Mouse (Mus musculus) embryonic stem cell, embryonic (primary cell): ENCODE measurements around the gene E030030I06Rik.
"Not testable (repeated sequence)": the region's sequence is repeated elsewhere in the genome, so short reads cannot be mapped to it uniquely, and the experiment has no call there.

Source experiments
- CTCF ChIA-PET, 4 experiments: fragments of 300-600 bp in 2 of 4; fragments of 350-600 bp in 2 of 4; sonication (Branson Sonifier 250); formaldehyde crosslinking; loops; one replicate each; lab custom pipeline; 2022; ENCODE audit warnings: inconsistent platforms in 2 of 4; lab: Charles Lee
- POLR2A ChIA-PET, 4 experiments: fragments of 300-600 bp in 2 of 4; fragments of 350-600 bp in 2 of 4; sonication (Branson Sonifier 250); formaldehyde crosslinking; loops; one replicate each; lab custom pipeline; 2022; ENCODE audit warnings: antibody characterized with exemption in 4 of 4, inconsistent platforms in 1 of 4; lab: Charles Lee

E030030I06Rik gene

GRCm38 (mm10) chr10:22149073-22149690 lies at the start of gene E030030I06Rik:
Gene E030030I06Rik (minus strand): TSS chr10:22149270.
- CTCF ChIA-PET: interaction anchor here in 1 of 4 experiments (1.0 kb wide), 1 partner anchor 13 kb away, joined by 3 read pairs; no protein-coding TSS in a partner anchor
- POLR2A ChIA-PET: interaction anchor here in 3 of 4 experiments (0.6 to 2.5 kb wide), 8 partner anchors 10 to 1629 kb away, joined by 3 to 18 read pairs (median 4); no protein-coding TSS in a partner anchor

- POLR2A ChIA-PET, CTCF ChIA-PET: not testable (repeated sequence)
These were observed 42.0 kb upstream of the E030030I06Rik start for GRCm38 (mm10) chr10:22191035-22191434.

GRCm38 (mm10) chr10:22176515-22176914 lies 27.4 kb upstream of the E030030I06Rik start:
- POLR2A ChIA-PET, CTCF ChIA-PET: not testable (repeated sequence)

- CTCF ChIA-PET, POLR2A ChIA-PET: not testable (repeated sequence)
These were observed 25.1 kb upstream of the E030030I06Rik start for GRCm38 (mm10) chr10:22174190-22174487.

GRCm38 (mm10) chr10:22173335-22174189 lies 24.5 kb upstream of the E030030I06Rik start:
- POLR2A ChIA-PET, CTCF ChIA-PET: not testable (repeated sequence)

GRCm38 (mm10) chr10:22172431-22173334 lies 23.6 kb upstream of the E030030I06Rik start:
- CTCF ChIA-PET: not testable (repeated sequence)
- POLR2A ChIA-PET: interaction anchor here in 1 of 4 experiments (0.7 kb wide), 1 partner anchor 188 kb away, joined by 3 read pairs; the partner anchor contains the start of gene Raet1d

- CTCF ChIA-PET: not testable (repeated sequence)
- POLR2A ChIA-PET: interaction anchor here in 1 of 4 experiments (0.5 kb wide), 1 partner anchor 135 kb away, joined by 3 read pairs; no protein-coding TSS in a partner anchor
These were observed 20.0 kb upstream of the E030030I06Rik start for GRCm38 (mm10) chr10:22169116-22169515.

- POLR2A ChIA-PET, CTCF ChIA-PET: not testable (repeated sequence)
These were observed 18.0 kb upstream of the E030030I06Rik start for GRCm38 (mm10) chr10:22167061-22167460.

- CTCF ChIA-PET, POLR2A ChIA-PET: not testable (repeated sequence)
These were observed 17.0 kb upstream of the E030030I06Rik start for GRCm38 (mm10) chr10:22166025-22166424.

GRCm38 (mm10) chr10:22165328-22166003 lies 16.4 kb upstream of the E030030I06Rik start:
- CTCF ChIA-PET, POLR2A ChIA-PET: not testable (repeated sequence)

GRCm38 (mm10) chr10:22163705-22164583 lies 14.9 kb upstream of the E030030I06Rik start:
- POLR2A ChIA-PET: not testable (repeated sequence)
- CTCF ChIA-PET: interaction anchor here in 1 of 4 experiments (1.0 kb wide), 1 partner anchor 23 kb away, joined by 3 read pairs; no protein-coding TSS in a partner anchor

- POLR2A ChIA-PET: not testable (repeated sequence)
- CTCF ChIA-PET: interaction anchor here in 1 of 4 experiments (1.0 kb wide), 1 partner anchor 22 kb away, joined by 3 read pairs; no protein-coding TSS in a partner anchor
These were observed 14.2 kb upstream of the E030030I06Rik start for GRCm38 (mm10) chr10:22163279-22163678.

- ChIA-PET CTCF (interaction anchor here in 2 of 4 experiments (0.7 kb wide), 2 partner anchors 9 to 115 kb away, joined by 5 to 6 read pairs; no protein-coding TSS in a partner anchor), POLR2A (interaction anchor here in 3 of 4 experiments (0.6 to 3.4 kb wide), 12 partner anchors 10 to 1105 kb away, joined by 3 to 18 read pairs (median 4); partner anchors contain the start of gene E030030I06Rik (in 2 of the 3))
These were observed 10.6 kb upstream of the E030030I06Rik start for GRCm38 (mm10) chr10:22159581-22160140.

- ChIA-PET CTCF (interaction anchor here in 1 of 4 experiments (0.7 kb wide), 1 partner anchor 9 kb away, joined by 5 read pairs; no protein-coding TSS in a partner anchor), POLR2A (interaction anchor here in 3 of 4 experiments (0.6 to 3.4 kb wide), 11 partner anchors 10 to 1105 kb away, joined by 3 to 18 read pairs (median 3); partner anchors contain the start of gene E030030I06Rik (in 2 of the 3))
These were observed 10.1 kb upstream of the E030030I06Rik start for GRCm38 (mm10) chr10:22159131-22159561.

- POLR2A ChIA-PET: interaction anchor here in 2 of 4 experiments (0.6 to 3.4 kb wide), 6 partner anchors 9 to 567 kb away, joined by 3 to 18 read pairs (median 4); partner anchors contain the start of gene E030030I06Rik (in 2 of the 2)
- CTCF ChIA-PET: not testable (repeated sequence)
These were observed 9.4 kb upstream of the E030030I06Rik start, which contains the start of the genes Raet1e and H60b for GRCm38 (mm10) chr10:22158310-22158999. Gene Raet1e (plus strand): TSS chr10:22158569. Gene H60b (plus strand): TSS chr10:22158586.
